Mouse (Mus musculus) cerebellum, postnatal 10 days (tissue): ENCODE measurements around the gene Pask.
"Not testable (repeated sequence)": the region's sequence is repeated elsewhere in the genome, so short reads cannot be mapped to it uniquely, and the experiment has no call there.

Source experiments
- DNase-seq, 2 experiments: peaks; one replicate each; pipeline ENCODE4 v3.0.0; 2021; ENCODE audit warnings: mixed read lengths in 2 of 2

The Pask gene

DNA sequence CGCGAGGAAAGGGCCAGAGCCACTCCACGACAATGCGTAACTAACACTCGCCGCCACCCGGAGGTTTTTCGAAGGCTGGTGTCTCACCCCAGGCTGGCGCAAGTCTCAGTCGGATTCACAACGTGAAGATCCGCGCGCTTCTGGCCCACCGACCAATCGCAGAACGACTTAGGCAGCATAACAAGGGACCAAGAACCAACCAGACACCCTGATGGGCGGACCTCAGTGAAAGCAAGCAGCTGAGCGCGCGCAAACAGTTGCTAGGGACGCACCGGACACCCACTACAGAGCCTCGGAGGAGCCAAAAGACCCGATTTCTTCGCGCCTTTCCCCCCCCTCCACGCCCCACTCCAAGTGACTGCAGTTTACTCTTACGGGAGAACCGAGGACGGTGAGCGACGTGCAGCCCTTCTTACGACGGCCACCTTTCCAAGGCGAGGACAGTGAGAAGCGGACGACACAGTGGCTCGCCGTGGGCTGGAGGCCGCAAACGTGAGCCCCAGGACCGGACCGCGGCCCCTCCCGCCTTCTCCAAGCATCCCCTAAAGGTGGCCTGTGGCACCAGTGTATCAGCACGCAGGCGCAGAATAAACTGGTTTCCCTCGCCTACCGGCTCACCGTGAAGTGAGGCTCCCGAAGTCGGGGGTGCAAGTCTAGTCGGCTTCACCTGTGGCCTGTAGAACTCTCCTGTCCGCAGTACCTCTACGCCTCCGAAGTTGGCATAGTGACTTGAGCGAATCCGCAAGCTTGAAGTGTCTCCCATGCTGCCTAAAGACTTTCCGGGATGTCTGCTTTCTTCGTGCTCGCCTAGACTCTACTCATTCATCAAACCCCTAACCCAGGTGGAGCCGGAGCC, at the start of gene Pask, which contains the start of gene Ppp1r7:
Gene Pask, minus strand, starts transcription at position 835 of the 856 bp plus-strand sequence.
Gene Ppp1r7, plus strand, starts transcription at position 207 of the 856 bp plus-strand sequence.
- DNase-seq: peak; percentile 96 to 97

DNA sequence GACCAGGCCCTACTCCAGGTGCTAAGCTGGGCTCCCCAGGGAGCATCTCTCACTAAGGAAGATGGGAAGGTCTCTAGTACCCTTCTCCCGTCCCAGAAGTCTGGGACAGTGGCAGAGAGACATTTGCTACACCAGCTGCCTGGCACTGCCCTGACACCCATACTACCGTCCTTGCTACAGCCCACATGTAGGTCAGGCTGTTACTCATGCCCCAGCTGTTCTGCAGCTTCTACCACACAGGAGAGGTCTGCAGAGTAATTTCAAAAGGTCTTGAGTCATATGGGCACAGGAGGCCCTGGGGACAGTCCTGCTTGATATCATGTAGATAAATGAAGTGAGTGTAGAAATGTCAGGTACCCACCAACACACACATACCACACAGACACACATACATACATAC, 45.6 kb upstream of the Pask start:
- no peak for DNase-seq

DNA sequence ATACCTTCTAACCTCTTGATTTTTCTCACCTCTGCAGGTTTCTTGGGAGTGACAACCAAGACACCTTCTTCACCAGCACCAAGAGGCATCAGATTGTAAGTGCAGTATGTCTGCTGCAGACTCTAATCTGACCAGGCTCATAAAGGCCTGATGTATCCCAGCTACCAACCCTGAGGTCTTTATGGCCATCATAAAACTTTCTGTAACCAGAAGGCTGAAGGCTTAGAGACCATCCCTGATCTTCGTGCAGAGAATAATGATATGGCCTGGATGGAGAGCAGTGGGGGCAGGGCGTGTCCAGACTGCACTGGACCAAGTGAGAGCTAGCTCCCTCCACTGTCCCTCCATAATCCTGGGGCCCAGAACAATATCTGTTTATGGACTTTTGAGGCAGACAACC, 43.9 kb upstream of the Pask start:
- DNase-seq: no peak

DNA sequence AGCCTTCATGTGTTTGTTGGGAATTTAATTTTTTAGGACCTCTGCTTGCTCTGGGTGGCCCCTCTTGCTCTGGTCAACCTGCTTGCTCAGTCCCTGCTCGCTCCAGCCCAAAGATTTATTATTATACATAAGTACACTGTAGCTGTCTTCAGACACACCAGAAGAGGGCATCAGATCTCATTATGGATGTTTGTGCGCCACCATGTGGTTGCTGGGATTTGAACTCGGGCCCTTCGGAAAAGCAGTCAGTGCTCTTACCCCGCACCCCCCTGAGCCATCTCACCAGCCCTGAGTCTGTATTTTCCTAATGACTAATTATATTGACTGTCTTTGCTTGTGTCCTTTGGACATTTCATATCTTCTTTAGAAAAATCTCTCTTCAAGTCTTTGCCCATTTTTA, 35.8 kb upstream of the Pask start:
- no peak for DNase-seq

DNA sequence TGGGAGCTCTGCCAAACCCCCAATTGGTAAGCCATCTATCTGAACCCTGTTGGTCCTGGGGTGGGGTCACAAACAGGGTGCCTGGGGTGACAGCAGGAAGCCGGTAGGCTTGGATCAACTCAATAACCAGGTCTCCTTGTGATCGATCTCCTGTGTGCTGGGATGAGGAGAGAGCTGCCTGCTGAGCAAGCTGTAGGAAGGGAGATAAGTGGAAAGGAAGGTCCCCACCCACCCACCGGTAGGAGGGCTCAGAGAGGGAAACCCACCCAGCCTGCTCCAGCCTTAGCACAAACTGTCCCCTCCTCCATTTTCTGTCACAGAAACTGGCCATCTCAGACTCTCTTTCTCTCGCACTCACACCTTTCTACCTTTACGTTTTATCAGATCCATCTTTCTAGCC, 34.0 kb upstream of the Pask start:
- peak in 1 of 2 experiments; percentile 20 for DNase-seq

DNA sequence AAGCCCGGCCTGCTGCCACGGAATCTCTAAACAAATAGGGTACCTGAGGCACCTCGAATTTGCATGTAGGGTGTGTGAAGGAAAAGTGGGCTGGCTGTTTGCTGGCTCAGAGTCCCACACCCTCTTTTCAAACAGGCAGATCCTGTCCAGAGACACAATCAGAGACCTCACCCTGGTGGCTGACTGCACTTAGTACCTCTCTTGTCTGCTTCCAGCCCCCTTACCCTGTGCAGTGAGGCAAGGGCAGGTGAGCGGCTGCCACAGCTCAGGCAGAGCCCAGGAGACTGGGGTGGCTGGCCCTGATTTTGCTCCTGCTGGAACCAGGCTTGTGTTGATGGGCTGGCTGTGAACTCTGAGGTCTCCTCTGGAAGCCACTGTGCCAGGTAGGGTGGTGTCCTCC, 30.4 kb upstream of the Pask start, which contains the start of gene Ano7:
Gene Ano7, plus strand, starts transcription at position 266 of the 400 bp plus-strand sequence.
- DNase-seq: no peak

DNA sequence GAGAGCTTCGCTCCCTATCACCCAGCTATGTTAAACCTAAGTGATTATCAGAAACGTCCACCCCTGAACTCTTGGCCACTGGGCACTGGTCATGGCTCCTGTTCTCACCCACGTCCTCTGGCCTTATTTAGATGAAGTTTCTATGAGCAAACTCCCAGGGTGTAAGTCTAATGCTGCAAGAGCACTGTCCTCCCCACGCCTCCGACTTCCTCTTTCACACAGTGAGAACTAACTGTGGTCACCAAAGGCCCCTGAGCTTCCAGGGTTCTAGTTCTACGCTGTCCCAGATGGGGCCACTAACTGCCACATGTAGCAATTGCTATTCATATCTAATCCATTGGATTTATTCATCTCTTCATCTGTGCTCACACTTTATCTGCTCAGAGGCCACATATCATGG, 22.4 kb upstream of the Pask start:
- DNase-seq: no peak

DNA sequence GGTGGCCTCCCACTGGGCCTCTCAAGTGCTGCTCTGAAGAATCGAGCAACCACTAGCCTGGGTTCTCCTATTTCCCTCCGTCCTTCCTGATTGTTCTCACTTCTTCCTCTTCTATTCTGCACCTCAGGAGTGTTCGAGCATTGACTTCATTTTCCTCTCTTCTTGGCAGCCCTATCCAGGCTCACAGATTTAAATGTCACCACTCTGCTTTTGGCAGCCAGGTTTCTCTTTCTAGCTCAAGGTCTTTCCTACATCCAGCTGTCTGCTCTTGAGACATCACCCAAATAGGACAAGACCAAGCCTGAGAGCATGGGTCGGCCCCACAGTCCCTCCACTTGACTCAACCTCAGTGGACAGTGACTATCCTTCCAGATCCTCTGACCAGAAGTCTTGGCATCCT, 19.4 kb upstream of the Pask start:
- no peak for DNase-seq

DNA sequence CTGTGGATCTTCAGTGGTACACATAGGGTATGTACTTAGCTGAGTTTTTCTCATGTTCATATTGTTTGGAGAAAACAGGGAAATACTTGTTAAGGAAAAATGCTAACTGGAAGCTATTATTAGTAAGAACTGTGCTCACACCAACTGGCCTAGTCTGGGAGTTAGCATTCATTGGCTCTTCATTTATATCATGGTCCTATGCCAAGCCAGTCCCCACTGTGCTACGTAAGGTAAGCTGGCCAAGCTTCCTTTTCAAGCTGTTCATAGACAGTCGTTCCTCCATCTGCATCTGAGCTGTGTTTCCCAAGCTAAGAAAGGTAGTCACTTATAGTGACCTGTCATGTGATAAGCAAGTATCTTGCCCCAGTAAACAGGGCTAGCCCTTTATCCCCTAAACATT, 9.4 kb upstream of the Pask start:
- peak; percentile 69 to 76 for DNase-seq

DNA sequence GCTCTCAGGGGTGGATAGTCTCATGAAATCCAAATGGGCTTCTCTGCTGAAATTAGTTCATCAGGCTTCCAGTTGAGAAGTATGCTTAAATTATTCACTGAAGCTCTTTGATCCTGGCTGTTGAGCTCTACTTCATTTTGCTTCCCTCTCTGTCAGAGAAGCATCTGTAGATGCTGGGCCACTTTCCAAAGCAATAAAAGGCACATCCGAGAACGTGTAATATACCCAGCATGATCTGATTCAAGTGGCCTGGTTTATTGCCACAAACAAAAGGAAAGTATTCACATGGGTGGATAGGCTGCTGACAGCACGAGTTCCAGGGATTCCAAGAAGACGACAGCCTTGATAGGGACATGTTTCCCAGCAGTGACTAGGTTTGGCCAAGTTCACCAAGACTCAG, 6.4 kb upstream of the Pask start:
- no peak for DNase-seq

DNA sequence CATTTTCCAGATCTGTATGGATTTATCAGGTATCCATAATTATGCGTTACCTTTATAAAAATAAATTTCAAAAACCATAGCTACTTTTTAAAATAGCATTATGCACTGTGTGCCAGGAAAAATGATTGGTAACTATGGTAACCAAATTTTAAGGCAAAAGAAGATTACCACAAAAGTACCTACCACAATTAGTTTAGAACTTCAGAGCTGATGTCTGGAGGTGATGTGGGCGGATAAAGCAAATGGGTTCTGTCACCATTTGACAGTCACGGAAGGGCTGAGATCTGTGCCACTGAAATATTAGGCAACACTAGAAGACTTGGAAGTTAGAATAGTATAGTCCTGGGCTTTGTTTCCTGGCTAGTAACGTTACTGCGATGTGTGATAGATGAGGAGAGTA, 3.9 kb upstream of the Pask start:
- no peak for DNase-seq

DNA sequence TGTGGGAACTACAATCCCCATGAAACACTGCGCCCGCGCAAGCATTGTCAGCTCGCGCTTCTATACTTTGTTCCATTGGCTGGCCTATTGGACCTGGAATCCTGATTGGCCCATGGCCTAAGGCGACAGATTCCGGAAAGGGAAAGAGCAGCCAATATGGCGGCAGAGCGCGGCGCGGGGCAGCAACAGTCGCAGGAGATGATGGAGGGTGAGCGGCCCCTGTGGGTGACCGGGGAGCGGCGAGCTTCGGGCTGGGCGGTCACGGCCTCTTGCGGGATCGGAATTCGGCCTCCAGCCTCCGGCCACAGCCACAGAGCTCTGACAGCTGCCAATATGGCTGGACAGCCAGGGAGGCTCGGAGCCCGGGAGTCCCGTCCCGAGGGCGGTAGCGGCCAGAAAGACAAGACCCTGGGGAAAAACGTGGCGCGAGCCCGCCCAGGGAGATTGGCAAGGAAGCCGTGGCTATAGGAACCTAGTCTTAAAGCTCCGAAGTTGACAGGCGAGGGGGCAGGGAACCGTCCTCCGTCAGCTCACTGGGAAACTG, 294 bp upstream of the Pask start:
- DNase-seq: peak; percentile 96 to 98

DNA sequence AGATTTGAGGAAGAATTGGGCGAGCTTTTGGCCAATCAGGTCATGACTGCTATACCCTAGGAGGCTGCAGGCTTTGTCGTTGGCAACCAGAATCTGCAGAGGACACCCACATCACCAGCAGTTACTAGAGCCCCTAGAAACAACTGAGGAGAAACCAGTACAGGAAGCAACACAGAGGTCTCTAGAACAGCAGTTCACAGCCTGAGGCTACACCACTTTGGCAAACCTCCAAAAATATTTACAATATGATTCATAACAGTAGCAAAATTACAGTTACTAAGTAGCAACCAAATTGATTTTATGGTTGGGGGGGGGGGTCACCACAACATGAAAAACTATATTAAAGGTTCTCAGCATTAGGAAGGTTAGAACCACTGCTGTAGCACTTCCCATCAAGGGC, 8.7 kb downstream of the Pask start:
- DNase-seq: no peak

DNA sequence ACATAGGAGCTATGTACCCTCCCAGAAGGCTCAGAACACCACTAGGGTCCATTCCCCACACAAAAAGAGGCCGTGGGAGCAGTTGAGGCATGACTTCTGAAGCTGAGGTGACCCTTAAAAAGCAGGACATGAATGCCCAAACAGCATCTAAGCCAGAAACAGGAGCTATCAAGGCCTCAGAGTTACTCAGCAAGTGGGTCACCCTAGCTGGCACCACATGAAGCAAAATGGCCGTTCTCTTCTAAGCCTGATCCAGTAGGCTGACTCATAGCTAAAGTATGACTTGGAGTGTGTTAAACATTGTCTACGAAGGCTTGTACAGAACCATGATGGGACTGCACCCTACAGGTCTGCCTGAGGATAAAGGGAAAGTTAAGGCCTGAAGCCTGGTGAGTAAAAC, 16.8 kb downstream of the Pask start:
- no peak for DNase-seq

DNA sequence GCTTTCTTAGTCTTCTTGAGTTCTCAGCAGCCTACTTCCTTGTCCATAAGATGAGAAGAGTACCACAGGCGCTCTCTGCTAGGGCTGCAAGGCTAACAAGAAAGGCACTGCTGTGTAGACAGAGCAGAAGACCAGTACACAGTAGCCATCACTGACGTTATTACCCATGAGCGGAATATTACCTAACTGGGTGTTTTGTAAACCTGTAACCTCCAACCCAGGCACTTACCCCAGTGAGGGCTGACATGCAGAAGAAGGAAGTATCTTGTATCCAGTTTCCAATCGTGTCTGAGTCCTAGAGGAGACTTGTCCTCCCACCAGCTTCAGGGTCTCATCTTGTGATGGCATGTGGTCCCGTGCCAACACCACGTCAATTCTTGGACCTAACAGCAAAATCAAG, 19.3 kb downstream of the Pask start:
- DNase-seq: no peak

DNA sequence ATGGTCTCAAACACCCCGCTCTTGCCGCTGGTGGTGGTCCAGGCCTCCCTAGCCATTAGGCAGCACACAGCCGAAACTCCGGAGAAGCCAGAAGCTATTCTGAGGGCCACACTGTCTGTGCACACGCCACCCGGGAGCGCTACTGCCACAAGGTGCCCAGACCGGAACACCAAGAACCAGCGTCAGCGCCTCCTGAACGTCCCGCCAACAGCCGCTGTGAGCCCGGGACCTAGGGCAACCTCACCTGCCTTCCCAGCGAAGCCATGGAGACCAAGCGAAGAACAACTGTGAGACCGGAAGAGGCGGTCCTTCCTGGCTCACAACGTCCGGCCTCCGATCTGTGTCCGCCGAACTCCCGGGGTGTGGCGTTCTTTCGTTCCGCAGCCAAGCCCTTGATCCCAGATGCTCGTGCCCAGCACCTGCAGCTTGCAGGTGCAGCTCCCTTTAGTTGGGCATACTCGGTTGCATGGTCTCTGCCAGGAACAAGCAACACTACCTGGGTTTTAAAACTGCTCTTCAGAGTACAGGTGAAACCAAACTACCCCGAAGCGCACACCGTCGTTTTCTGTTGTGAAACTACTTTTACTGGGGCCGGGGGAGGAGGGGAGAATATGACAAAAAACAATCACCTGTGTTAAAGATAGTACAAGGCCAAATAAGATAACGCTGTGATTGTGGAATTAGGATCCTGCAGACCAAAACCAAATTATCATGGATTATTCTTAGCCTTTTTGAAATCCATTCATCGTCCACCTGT, 37.5 kb downstream of the Pask start, which contains the start of gene Mterf4:
Gene Mterf4, minus strand, starts transcription at position 335 of the 757 bp plus-strand sequence.
- DNase-seq: peak; percentile 92 to 93

DNA sequence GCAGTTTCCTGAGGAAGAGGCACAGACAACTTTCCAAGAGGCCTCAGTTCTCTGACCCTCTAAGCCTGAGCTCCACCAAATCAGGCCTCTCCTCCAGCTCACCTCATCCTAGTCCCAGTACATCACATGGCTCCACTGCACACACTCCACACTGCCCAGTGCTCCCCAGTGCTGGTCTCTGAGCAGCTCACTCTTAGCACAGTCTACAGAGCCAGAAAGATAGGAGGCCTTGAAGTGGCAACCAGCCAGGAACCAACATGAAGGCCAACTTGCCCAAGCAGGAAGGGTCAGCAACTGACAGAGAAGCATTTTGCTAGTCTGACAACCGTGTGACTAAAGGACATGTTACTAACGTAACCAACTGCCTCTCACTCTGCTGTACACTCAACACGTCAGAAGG, 42.7 kb downstream of the Pask start:
- no peak for DNase-seq

DNA sequence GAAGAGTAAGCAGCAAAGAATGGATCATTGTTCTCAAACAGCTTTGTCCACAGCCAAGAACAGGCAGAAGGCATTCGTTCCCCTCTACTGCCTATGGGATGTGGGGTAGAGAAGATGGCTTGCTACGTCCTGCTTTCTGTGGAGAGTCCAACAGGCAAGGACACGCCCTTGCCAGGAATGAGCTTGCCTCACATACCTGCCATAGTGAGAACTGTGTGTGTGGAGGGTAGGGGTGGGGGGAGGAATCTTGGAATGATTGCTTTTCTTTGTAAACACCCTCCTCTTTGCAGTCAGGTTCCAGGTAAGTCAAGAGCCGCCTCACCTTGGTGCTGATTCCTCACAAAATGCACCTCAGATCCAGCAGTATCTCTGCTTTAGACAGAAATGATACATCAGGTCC, 43.5 kb downstream of the Pask start:
- DNase-seq: no peak

DNA sequence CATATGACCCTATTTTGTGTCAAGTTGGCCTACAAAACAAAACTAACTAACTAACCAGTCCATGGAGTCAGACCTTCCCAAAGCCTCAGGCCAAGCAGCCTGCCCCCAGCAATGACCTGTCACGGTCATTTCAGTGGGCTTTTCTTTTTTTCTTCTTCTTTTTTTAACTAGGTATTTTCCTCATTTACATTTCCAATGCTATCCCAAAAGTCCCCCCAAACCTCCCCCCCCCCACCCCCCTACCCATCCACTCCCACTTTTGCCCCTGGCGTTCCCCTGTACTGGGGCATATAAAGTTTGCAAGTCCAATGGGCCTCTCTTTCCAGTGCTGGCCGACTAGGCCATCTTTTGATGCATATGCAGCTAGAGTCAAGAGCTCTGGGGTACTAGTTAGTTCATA, 48.8 kb downstream of the Pask start:
- not testable (repeated sequence) for DNase-seq

DNA sequence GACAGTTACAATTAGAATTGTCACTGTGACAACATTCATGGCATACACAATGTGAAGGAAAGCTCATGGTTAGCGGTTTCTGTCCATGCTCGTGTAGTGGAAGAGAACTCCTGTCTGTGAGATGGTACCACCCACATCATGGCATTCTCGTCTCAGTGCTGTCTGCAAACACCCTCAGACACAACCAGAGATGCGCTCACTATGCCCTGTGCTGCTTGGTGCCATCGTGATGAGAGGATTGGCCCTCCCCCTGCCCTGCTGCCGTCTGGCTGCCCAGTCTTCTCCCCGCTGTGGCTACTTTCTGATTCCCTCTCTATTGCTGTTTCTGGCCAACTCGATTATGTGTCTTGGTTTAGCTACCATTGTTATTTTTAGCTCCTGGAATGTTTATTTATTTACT, 51.3 kb downstream of the Pask start:
- DNase-seq: no peak

DNA sequence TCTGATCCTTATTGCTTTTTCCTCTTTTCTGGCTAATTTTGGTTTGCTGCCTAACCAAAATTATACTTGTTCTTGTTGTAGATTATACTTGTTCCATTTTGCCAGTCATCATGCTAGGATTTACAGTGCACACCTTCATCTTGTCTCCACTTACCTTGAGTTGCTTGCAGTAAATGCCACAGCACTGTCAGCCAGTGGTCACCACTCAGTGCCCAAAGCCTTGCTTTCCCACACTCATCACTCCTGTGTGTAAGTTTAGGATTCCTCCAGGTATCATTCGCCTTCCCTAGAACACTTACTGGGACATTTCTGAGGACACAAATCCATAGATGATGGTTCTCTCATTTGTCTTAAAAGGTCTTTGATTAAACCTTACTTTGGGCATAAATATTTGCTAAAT, 51.7 kb downstream of the Pask start:
- no peak for DNase-seq

DNA sequence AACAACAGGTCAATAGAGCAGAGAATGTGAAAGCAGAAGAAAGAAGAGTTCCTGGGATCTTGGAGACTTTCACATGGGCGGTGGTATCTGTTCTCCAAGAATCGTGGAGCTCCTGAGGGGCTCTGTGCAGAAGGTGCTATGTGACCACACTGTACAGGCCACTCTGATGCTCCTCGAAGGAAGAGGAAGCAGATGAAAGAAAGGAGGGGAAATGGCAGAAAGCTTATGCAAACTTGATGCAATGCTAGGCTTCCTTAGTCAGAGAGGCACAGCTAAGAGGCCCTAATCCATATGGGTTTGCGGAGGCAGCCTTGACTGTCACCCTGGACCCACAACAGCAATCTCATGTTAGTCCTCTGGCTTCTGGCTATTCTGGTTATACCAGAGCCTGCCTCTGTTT, 52.3 kb downstream of the Pask start:
- DNase-seq: no peak

DNA sequence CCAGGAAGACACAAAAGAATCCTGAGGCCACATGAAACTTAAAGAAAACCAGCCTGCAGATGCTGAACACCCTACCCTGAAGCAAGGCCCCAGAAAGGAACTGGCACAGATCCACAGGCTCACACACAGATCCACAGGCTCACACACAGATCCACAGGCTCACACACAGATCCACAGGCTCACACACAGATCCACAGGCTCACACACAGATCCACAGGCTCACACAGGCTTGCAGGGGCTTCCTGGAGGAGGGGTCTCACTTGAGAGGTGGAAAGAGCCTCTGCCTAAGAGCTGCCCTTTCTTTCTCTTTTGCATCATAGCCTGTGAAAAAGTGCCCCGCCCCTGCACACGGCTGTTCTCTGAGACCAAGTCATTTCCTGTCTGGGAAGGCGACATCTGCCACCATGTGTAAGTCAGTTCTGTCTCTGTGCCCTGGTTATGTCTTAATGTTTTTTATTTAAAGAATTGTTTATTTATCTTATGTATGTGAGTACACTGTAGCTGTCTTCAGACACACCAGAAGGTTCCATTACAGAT, 53.5 kb downstream of the Pask start:
- DNase-seq: no peak
